Mouse (Mus musculus): ENCODE data around the gene Cd320. TPM values are rescaled to one million over a fixed set of nuclear protein-coding genes. Genes with fewer than 3 reads are reported as not detected.
"Not testable (repeated sequence)": the region's sequence is repeated elsewhere in the genome, so short reads cannot be mapped to it uniquely, and the experiment has no call there.

The Cd320 gene
- polyA plus RNA-seq, 1 experiment = 32.9 TPM

DNA sequence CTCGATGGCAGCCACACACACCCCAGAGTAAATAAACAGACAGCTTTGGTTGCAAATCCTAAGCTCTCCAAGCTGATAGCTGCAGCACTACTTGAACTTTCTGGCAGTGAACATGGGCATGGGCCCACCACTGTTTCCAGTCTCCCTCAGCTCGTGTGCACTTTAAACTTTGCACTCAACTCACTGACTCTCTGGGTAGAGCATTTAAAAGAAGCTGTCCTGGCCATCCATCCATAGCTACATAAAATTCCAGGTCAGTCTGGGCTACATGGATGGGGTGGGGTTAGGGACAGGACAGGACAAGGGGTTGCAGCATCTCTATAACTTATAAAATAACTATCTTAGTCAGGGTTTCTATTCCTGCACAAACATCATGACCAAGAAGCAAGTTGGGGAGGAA is 44.9 kb downstream of the Cd320 start:
- not testable (repeated sequence) for DNase-seq; H3K36me3 ChIP-seq (ENCODE audit: control insufficient read depth, insufficient read depth, low read length); H3K4me3 ChIP-seq (ENCODE audit: control insufficient read depth, insufficient read depth, low read length); H3K4me1 ChIP-seq (replicated peaks; ENCODE audit: control insufficient read depth, insufficient read depth, low read length); H3K27me3 ChIP-seq (ENCODE audit: control insufficient read depth, insufficient read depth, low read length); H3K27ac ChIP-seq (ENCODE audit: control insufficient read depth, insufficient read depth, low read length)
- WGBS = 93% methylated on average over 2 of the region's 2 CpGs

DNA sequence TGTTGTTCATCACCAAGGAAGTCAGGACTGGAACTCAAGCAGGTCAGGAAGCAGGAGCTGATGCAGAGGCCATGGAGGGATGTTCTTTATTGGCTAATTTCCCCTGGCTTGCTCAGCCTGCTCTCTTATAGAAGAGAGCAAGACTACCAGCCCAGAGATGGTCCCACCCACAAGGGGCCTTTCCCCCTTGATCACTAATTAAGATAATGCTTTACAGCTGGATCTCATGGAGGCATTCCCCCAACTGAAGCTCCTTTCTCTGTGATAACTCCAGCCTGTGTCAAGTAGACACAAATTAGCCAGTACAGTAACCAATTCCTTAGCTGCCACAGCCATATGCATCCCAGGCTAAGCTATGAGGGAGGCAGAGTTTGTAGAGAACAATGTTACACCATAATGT is 45.3 kb downstream of the Cd320 start:
- not testable (repeated sequence) for H3K4me3 ChIP-seq (ENCODE audit: control insufficient read depth, insufficient read depth, low read length); H3K27ac ChIP-seq (ENCODE audit: control insufficient read depth, insufficient read depth, low read length); H3K4me1 ChIP-seq (replicated peaks; ENCODE audit: control insufficient read depth, insufficient read depth, low read length); H3K36me3 ChIP-seq (ENCODE audit: control insufficient read depth, insufficient read depth, low read length); DNase-seq; H3K27me3 ChIP-seq (ENCODE audit: control insufficient read depth, insufficient read depth, low read length)

DNA sequence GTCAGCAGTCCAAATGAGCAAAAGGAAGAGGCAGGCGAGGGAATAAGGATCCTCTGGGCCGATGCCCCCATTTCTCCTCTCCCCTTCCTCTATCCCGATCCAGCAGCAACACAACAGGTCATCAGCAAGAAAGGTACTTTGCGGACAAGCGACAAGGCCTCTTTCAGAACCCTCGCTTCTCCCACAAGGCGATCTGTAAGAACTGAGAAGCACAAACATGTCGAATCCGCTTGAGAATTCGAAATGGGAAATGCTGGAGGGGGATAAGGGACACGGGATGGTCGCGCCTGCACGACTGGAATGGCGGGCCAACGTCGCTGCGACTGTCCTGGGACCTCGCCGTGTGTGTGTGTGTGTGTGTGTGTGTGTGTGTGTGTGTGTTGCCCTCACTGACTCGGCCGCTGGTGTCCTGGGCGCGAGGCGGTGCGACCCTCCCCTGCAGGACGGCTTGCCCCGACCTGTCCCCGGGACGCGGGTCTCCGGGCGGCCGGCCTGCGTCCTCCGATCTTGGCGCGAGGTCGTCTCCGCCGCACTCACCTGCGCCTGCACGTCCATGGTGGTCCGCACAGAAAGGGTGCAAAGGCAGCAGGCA is 47.1 kb downstream of the Cd320 start:
- H3K27me3 ChIP-seq (ENCODE audit: control insufficient read depth, insufficient read depth, low read length); H3K4me1 ChIP-seq (replicated peaks; ENCODE audit: control insufficient read depth, insufficient read depth, low read length); H3K36me3 ChIP-seq (ENCODE audit: control insufficient read depth, insufficient read depth, low read length); H3K27ac ChIP-seq (ENCODE audit: control insufficient read depth, insufficient read depth, low read length); DNase-seq: not testable (repeated sequence)
- H3K4me3 ChIP-seq (ENCODE audit: control insufficient read depth, insufficient read depth, low read length) = peak overlapping the region; percentile 59
- under 1% methylated on average over 43 of the region's 44 CpGs for whole genome bisulfite sequencing

DNA sequence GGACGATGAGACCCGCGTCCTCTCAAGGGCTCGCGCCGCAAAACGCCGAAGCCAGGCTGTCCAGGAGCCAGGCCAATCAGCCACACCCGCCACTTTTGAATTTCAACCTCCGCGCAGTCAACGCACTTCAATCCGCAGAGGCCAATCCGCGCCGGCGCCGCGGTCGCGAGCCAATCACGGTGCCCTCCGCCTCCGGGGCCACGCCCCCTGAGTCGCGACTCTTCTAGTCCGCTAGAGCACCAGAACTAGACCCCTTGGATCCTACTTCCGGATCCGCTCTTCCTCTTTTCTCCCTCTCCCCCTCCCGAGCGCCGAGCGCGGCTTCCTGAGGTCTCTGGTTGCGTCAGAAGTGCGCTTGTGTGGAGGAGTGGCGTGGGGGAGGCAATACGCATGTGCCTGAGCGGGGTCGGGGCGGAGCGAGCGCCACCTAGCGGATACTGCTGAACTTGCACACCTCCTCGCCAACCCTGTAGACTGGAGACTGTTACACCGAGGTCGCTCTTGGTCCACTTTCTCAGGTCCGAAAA is 47.7 kb downstream of the Cd320 start, which contains the start of gene Kifc1:
Gene Kifc1, minus strand, starts transcription at position 129 of the 527 bp plus-strand sequence.
- Histone ChIP-seq H3K27me3 (ENCODE audit: control insufficient read depth, insufficient read depth, low read length) (no peaks in the 10 kb centered on the region), H3K36me3 (ENCODE audit: control insufficient read depth, insufficient read depth, low read length) (peaks cover 3% of the 10 kb centered on the region; the same call in 1 of the 2 replicates), H3K4me3 (ENCODE audit: control insufficient read depth, insufficient read depth, low read length) (peak within 1 kb of the TSS; percentile 59), H3K27ac (ENCODE audit: control insufficient read depth, insufficient read depth, low read length) (no peak within 1 kb of the TSS), H3K4me1 (replicated peaks; ENCODE audit: control insufficient read depth, insufficient read depth, low read length) (peaks cover 4% of the 10 kb centered on the region; the same call in 1 of the 2 replicates)
- peak; percentile 99 for DNase-seq
- 1% methylated on average over 49 of the region's 49 CpGs for WGBS
- 0 out of 2 replicates have a peak, but pooled peaks have one; percentile 56 for TF ChIP-seq POLR2A (IDR thresholded peaks at IDR 0.05; ENCODE audit: control insufficient read depth, extremely low read depth, insufficient read depth, low read length, poor library complexity)
- peak; percentile 97 for TF ChIP-seq CTCF (IDR thresholded peaks at IDR 0.05; ENCODE audit: borderline replicate concordance, control insufficient read depth, extremely low read depth, insufficient read depth, low read length, poor library complexity)

DNA sequence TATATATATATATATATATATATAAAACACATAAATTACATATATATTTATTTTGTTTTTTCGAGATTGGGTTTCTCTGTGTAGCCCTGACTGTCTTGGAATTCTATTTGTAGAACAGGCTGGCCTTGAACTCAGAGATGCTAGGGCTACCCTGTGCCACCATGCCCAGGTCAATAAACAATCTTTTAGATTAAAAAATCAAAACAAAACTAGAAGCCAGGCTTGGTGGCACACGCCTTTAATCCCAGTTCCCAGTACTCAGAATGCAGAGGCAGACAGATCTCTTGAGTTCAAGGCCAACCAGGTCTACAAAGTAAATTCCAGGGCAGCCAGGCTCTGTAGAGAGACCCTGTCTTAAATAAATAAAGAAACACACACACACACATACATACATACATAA is 48.5 kb downstream of the Cd320 start:
- Histone ChIP-seq H3K27me3 (ENCODE audit: control insufficient read depth, insufficient read depth, low read length) (no peaks in the 10 kb centered on the region), H3K4me3 (ENCODE audit: control insufficient read depth, insufficient read depth, low read length) (no peak overlapping the region), H3K4me1 (replicated peaks; ENCODE audit: control insufficient read depth, insufficient read depth, low read length) (peaks cover 4% of the 10 kb centered on the region; the same call in 1 of the 2 replicates), H3K27ac (ENCODE audit: control insufficient read depth, insufficient read depth, low read length) (no peak overlapping the region), H3K36me3 (ENCODE audit: control insufficient read depth, insufficient read depth, low read length) (no peaks in the 10 kb centered on the region)
- 64% methylated on average over 2 of the region's 2 CpGs for WGBS
- TF ChIP-seq CTCF (IDR thresholded peaks at IDR 0.05; ENCODE audit: borderline replicate concordance, control insufficient read depth, extremely low read depth, insufficient read depth, low read length, poor library complexity) = no peak
- no peak for TF ChIP-seq POLR2A (IDR thresholded peaks at IDR 0.05; ENCODE audit: control insufficient read depth, extremely low read depth, insufficient read depth, low read length, poor library complexity)
- no peak for DNase-seq

DNA sequence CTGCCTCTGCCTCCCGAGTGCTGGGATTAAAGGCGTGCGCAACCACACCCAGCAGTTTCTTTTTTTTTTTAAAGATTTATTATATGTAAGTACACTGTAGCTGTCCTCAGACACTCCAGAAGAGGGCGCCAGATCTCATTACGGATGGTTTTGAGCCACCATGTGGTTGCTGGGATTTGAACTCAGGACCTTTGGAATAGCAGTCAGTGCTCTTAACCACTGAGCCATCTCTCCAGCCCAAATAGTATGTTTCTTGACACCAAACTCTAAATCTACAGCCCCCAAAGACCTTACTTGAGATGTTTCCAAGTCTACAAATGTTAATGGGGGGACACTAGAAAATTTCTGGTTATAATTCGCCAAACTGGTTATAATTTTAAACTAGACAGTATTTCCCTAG is 49.0 kb downstream of the Cd320 start:
- not testable (repeated sequence) for H3K4me1 ChIP-seq (replicated peaks; ENCODE audit: control insufficient read depth, insufficient read depth, low read length); H3K4me3 ChIP-seq (ENCODE audit: control insufficient read depth, insufficient read depth, low read length); DNase-seq; H3K27ac ChIP-seq (ENCODE audit: control insufficient read depth, insufficient read depth, low read length); H3K27me3 ChIP-seq (ENCODE audit: control insufficient read depth, insufficient read depth, low read length); H3K36me3 ChIP-seq (ENCODE audit: control insufficient read depth, insufficient read depth, low read length)
- WGBS = 76% methylated on average over 6 of the region's 6 CpGs

DNA sequence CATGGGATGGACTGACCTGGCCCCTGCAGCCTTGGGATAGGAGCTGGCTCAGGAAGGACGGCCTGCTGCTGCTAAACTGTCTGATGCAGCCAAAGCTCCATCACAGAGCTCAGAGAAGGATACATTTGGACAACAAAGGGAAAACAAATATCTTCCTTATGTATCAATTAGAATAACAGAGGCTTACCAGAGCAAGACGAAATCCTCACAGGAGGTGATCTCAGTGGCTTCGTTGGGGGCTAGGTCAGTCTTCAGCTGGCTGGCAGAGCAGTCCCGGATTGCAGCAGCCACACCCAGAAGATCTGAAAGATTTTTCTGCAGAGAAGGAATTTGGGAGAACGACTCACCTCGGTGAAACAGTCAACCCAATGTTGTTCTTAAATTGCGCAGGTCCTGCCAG is 49.5 kb downstream of the Cd320 start:
- H3K27ac ChIP-seq (ENCODE audit: control insufficient read depth, insufficient read depth, low read length) = no peak overlapping the region
- H3K27me3 ChIP-seq (ENCODE audit: control insufficient read depth, insufficient read depth, low read length) = no peaks in the 10 kb centered on the region
- DNase-seq = no peak
- no peaks in the 10 kb centered on the region for H3K36me3 ChIP-seq (ENCODE audit: control insufficient read depth, insufficient read depth, low read length)
- no peak for TF ChIP-seq POLR2A (IDR thresholded peaks at IDR 0.05; ENCODE audit: control insufficient read depth, extremely low read depth, insufficient read depth, low read length, poor library complexity)
- no peak for TF ChIP-seq CTCF (IDR thresholded peaks at IDR 0.05; ENCODE audit: borderline replicate concordance, control insufficient read depth, extremely low read depth, insufficient read depth, low read length, poor library complexity)
- H3K4me1 ChIP-seq (replicated peaks; ENCODE audit: control insufficient read depth, insufficient read depth, low read length) = peaks cover 4% of the 10 kb centered on the region; the same call in 1 of the 2 replicates
- 76% methylated on average over 7 of the region's 7 CpGs for WGBS
- H3K4me3 ChIP-seq (ENCODE audit: control insufficient read depth, insufficient read depth, low read length) = no peak overlapping the region

DNA sequence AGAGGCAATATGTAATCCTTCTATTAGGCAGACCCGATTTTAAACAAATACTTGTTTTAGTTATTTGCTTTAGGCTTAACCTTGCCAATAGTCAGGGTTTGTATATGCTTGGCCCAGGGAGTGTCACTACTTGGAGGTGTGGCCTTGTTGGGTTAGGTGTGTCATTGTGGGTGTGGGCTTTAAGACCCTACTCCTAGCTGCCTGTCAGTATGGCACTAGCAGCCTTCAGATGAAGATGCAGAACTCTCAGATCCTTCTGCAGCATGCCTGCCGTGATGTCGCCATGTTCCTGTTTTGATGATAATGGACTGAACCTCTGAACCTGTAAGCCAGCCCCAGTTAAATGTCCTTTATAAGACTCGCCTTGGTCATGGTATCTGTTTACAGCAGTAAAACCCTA is 50.1 kb downstream of the Cd320 start:
- DNase-seq = not testable (repeated sequence)
- WGBS = 93% methylated on average over 4 of the region's 4 CpGs

More for the DNA sequence above, 50.1 kb downstream of the Cd320 start:
- not testable (repeated sequence) for H3K36me3 ChIP-seq (ENCODE audit: control insufficient read depth, insufficient read depth, low read length); H3K27ac ChIP-seq (ENCODE audit: control insufficient read depth, insufficient read depth, low read length); H3K4me3 ChIP-seq (ENCODE audit: control insufficient read depth, insufficient read depth, low read length); H3K27me3 ChIP-seq (ENCODE audit: control insufficient read depth, insufficient read depth, low read length); H3K4me1 ChIP-seq (replicated peaks; ENCODE audit: control insufficient read depth, insufficient read depth, low read length)

Data from thymus, adult 2 months (tissue).